In the genomic region with DNA sequence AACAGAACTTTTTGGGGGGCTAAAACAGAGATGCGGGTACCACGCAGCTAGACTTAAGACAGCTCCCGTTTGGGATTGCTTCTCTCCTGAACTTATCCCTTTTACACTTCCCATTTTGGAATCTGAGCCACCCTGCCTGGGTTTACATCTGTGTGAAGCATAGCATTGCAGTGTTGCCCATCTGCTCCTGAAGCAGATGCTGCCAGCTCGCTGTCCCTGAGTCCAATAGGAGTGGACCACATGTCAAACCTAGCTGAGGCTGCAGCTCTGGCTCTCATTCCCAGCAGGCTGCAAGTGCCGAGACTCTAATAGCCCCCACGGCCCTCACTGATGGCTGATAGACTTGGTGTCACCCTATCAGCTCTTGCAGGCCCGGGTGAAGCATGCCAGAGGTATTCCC, we compare ENCODE assay signal across 25 mouse cellular contexts.
A peak's percentile ranks its signal among the peaks of the same experiment; 100 is the strongest.
DNase-seq lines count a peak whose midpoint lies in the region; ATAC-seq lines count a peak whose summit lies in the region.
"Had no signal": no experiment of that assay in that cellular context is flagged by ENCODE, and none has a peak within 500 bp of the region (broad histone marks: within the 10 kb centered on the region; RNA-seq: fewer than 3 reads in every experiment).

No protein-coding gene starts in this region.

- peak; percentile 32; the same call in 1 of the 2 replicates for ATAC-seq in frontal cortex, adult (ENCODE audit: low TSS enrichment)
- ATAC-seq in neural tube, embryonic 13.5 days (ENCODE audit: low read depth): 0 out of 2 replicates have a peak, but pooled peaks have one; percentile 30
- ATAC-seq: CD4-positive, CD25-positive, alpha-beta regulatory T cell, adult 4 months; forebrain, embryonic 16.5 days; inflammation-experienced regulatory T-cells, adult 6 months had no signal

- no peak overlapping the region for H3K4me2 ChIP-seq in neural tube, embryonic 13.5 days
- H3K4me2 ChIP-seq: heart, embryonic 11.5 days; lung, embryonic 14.5 days had no signal

- H3K9ac ChIP-seq in neural tube, embryonic 13.5 days: no peak overlapping the region
- H3K9ac ChIP-seq: liver, embryonic 14.5 days; lung, embryonic 14.5 days had no signal

- H3K36me3 ChIP-seq in neural tube, embryonic 13.5 days: no peaks in the 10 kb centered on the region

- H3K27ac ChIP-seq in neural tube, embryonic 13.5 days (replicated peaks): peak overlapping the region; percentile 18
- H3K27ac ChIP-seq: layer of hippocampus, adult 2 months; liver, embryonic 14.5 days had no signal

- DNase-seq in frontal cortex, postnatal 10 days (ENCODE audit: low spot score in 2 of 2): no peak
- DNase-seq in kidney, postnatal 10 days: peak; percentile 5
- DNase-seq in kidney, postnatal 4 days: no peak
- no peak for DNase-seq in neural tube, embryonic 10.5 days (ENCODE audit: extremely low spot score, low spot score)
- DNase-seq in adrenal gland, postnatal 25 days: no peak
- DNase-seq: adrenal gland, postnatal 14 days; cerebellum, adult 9-10 months; gastrocnemius, postnatal 10 days; heart, postnatal 36 days; kidney, adult 11 months; liver; lung, embryonic 14.5 days; lung, postnatal 14 days; right cerebral cortex, adult 18-20 months; spleen, adult 18-20 months; thymus, postnatal 14 days had no signal

- no peak overlapping the region for H3K4me3 ChIP-seq in neural tube, embryonic 13.5 days
- H3K4me3 ChIP-seq: erythroblast, embryonic 14.5 days; layer of hippocampus, adult 2 months had no signal

- 0 out of 2 replicates have a peak, but pooled peaks cover 3% of the 10 kb centered on the region for H3K9me3 ChIP-seq in neural tube, embryonic 13.5 days

- 75% methylated on average over 7 of the region's 7 CpGs for WGBS in neural tube, embryonic 13.5 days

- 0 out of 2 replicates have a peak, but pooled peaks cover 6% of the 10 kb centered on the region for H3K4me1 ChIP-seq in neural tube, embryonic 13.5 days (replicated peaks)

- no peaks in the 10 kb centered on the region for H3K27me3 ChIP-seq in neural tube, embryonic 13.5 days
